Mouse (Mus musculus) bone marrow macrophage, adult 2 months (primary cell): ENCODE data around the gene Sar1a.

Experiments
- CTCF ChIP-seq: IDR thresholded peaks from 2 replicates; pipeline ENCODE4 v1.5.1; 2012; ENCODE audit warnings: low read depth, mild to moderate bottlenecking, low read length, moderate library complexity
- POLR2A ChIP-seq: IDR thresholded peaks from 2 replicates; pipeline ENCODE4 v1.6.1; 2012; ENCODE audit warnings: mild to moderate bottlenecking, low read depth, low read length, borderline replicate concordance

DNA sequence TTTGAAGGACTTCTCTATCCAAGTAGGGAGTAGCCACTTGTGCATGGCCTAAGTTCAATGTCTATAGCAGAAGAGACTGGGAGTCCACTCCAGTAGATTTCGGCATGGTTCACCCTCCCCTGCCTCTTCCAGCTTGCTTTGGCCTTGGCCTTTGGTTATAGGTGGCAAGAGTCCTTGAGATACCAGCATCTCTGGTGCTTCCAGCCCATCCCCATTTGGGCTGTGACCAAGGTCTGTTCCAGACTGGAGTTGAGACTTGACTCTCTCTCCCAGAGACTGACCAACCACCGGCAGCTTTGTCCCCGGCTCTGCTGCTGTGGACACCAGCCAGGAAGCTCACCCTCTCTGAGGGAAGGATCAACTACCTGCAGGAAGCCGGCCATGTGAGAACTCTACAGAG lies 58.0 kb downstream of the Sar1a start:
- TF ChIP-seq CTCF (no peak), POLR2A (no peak)
